Comparison of ENCODE assay signal across 8 mouse cellular contexts in the genomic region with DNA sequence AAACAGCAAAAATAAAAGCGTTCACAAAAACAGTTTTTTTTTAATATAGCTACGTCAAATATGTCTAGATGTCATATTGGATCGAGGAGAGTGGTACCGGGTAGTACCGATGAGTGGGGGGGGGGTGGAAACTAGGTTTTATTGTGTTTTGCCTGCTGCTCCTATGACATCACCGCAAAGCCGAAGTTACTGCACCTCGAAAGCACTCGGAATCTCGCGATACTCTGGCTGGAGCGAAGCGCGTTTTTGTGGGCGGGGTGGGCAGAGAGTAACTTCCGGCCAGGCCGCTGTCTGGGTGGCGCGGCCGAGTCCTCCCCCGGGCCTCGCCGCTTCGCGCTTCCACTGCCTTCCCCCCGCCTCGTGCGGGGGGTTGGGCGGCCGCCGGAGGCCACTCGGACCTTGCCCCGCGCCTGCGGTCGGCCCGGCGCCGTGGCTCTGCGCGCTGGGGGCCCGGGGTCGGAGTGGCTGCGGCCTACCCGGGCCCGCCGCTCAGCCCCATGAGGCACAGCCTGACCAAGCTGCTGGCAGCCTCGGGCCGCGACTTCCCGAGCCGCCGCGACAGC. TPM values are rescaled to one million over a fixed set of nuclear protein-coding genes. Genes with fewer than 3 reads are reported as not detected.
DNase-seq lines count a peak whose midpoint lies in the region; ATAC-seq and TF ChIP-seq lines count a peak whose summit lies in the region.

Gene Crebzf (plus strand): TSS at position 212 of the 563 bp plus-strand sequence.

- no peaks in the 10 kb centered on the region for H3K27me3 ChIP-seq in CH12.LX (replicated peaks)
- no peaks in the 10 kb centered on the region for H3K27me3 ChIP-seq in forebrain, embryonic 11.5 days (ENCODE audit: control insufficient read depth, insufficient read depth, low read length)
- H3K27me3 ChIP-seq in heart, embryonic 16.5 days (ENCODE audit: control insufficient read depth, insufficient read depth, low read length), result no peaks in the 10 kb centered on the region
- no peaks in the 10 kb centered on the region for H3K27me3 ChIP-seq in liver, embryonic 15.5 days
- no peaks in the 10 kb centered on the region for H3K27me3 ChIP-seq in neural tube, embryonic 12.5 days (replicated peaks)

- H3K4me3 ChIP-seq in CH12.LX (replicated peaks in 1 of 3; ENCODE audit: low read depth in 2 of 3, low read length in 2 of 3, poor library complexity in 1 of 3), result peak within 1 kb of the TSS; percentile 77 to 100 (median 94)
- H3K4me3 ChIP-seq in forebrain, embryonic 11.5 days (ENCODE audit: low read depth, low read length), result peak within 1 kb of the TSS; percentile 99
- H3K4me3 ChIP-seq in heart, embryonic 16.5 days (ENCODE audit: low read length), result peak within 1 kb of the TSS; percentile 99
- H3K4me3 ChIP-seq in liver, embryonic 15.5 days (replicated peaks), result peak within 1 kb of the TSS; percentile 99
- H3K4me3 ChIP-seq in neural tube, embryonic 12.5 days, result peak within 1 kb of the TSS; percentile 97

- ATAC-seq in forebrain, embryonic 11.5 days (replicated peaks; ENCODE audit: low FRiP score), result peak; percentile 96
- peak; percentile 95 for ATAC-seq in heart, embryonic 16.5 days (replicated peaks; ENCODE audit: extremely low read depth, insufficient read depth, low FRiP score)
- peak; percentile 89 for ATAC-seq in liver, embryonic 15.5 days (ENCODE audit: insufficient read depth)
- peak; percentile 95 for ATAC-seq in neural tube, embryonic 12.5 days (ENCODE audit: low FRiP score, low read depth)

- dilution Hi-C loops in CH12.LX (cut with MboI; ENCODE audit: extremely low pct_ligation_motif_present, extremely low pct_unique_long_range_greater_than_20kb, low sequenced_read_pairs), result no loop called here

- H3K9ac ChIP-seq in CH12.LX (ENCODE audit: insufficient read depth, low read depth), result peak within 1 kb of the TSS; percentile 99
- peak within 1 kb of the TSS; percentile 96 for H3K9ac ChIP-seq in forebrain, embryonic 11.5 days (ENCODE audit: low read length)
- peak within 1 kb of the TSS; percentile 99 for H3K9ac ChIP-seq in heart, embryonic 16.5 days (ENCODE audit: low read length)
- peak within 1 kb of the TSS; percentile 99 for H3K9ac ChIP-seq in liver, embryonic 15.5 days
- peak within 1 kb of the TSS; percentile 99 for H3K9ac ChIP-seq in neural tube, embryonic 12.5 days

- H3K27ac ChIP-seq in CH12.LX (ENCODE audit: insufficient read depth, low read depth), result peak within 1 kb of the TSS; percentile 70
- H3K27ac ChIP-seq in forebrain, embryonic 11.5 days (ENCODE audit: low read depth, low read length), result peak within 1 kb of the TSS; percentile 97
- H3K27ac ChIP-seq in heart, embryonic 16.5 days (ENCODE audit: low read length), result peak within 1 kb of the TSS; percentile 99
- peak within 1 kb of the TSS; percentile 96 for H3K27ac ChIP-seq in liver, embryonic 15.5 days (replicated peaks)
- H3K27ac ChIP-seq in neural tube, embryonic 12.5 days, result peak within 1 kb of the TSS; percentile 98

- WGBS in forebrain, embryonic 11.5 days, result under 1% methylated on average over 51 of the region's 54 CpGs
- WGBS in heart, embryonic 16.5 days, result under 1% methylated on average over 54 of the region's 54 CpGs
- WGBS in liver, embryonic 15.5 days (ENCODE audit: insufficient replicate concordance), result under 1% methylated on average over 54 of the region's 54 CpGs
- under 1% methylated on average over 54 of the region's 54 CpGs for WGBS in neural tube, embryonic 12.5 days

- H3K4me2 ChIP-seq in CH12.LX (ENCODE audit: insufficient read depth, low read depth, poor library complexity, severe bottlenecking), result peak within 1 kb of the TSS; percentile 94
- H3K4me2 ChIP-seq in forebrain, embryonic 11.5 days (ENCODE audit: low read depth, low read length, severe bottlenecking), result peak within 1 kb of the TSS; percentile 89
- H3K4me2 ChIP-seq in heart, embryonic 16.5 days (ENCODE audit: low read depth, low read length), result peak within 1 kb of the TSS; percentile 94
- peak within 1 kb of the TSS; percentile 84 for H3K4me2 ChIP-seq in liver, embryonic 15.5 days
- H3K4me2 ChIP-seq in neural tube, embryonic 12.5 days (replicated peaks), result peak within 1 kb of the TSS; percentile 93

- TF ChIP-seq RAD21 in CH12.LX (IDR thresholded peaks at IDR 0.05; ENCODE audit: low read depth, low read length), result no peak

- peaks cover 2 to 19% of the 10 kb centered on the region in 2 experiments for H3K36me3 ChIP-seq in CH12.LX (replicated peaks in 1 of 2; ENCODE audit: control insufficient read depth in 1 of 2, insufficient read depth in 1 of 2, low read length in 1 of 2)
- H3K36me3 ChIP-seq in forebrain, embryonic 11.5 days (ENCODE audit: control insufficient read depth, insufficient read depth, low read length), result no peaks in the 10 kb centered on the region
- H3K36me3 ChIP-seq in heart, embryonic 16.5 days (ENCODE audit: control insufficient read depth, insufficient read depth), result peaks cover 5% of the 10 kb centered on the region
- peaks cover 3% of the 10 kb centered on the region; the same call in 1 of the 2 replicates for H3K36me3 ChIP-seq in liver, embryonic 15.5 days (replicated peaks)
- peaks cover 3% of the 10 kb centered on the region; the same call in 1 of the 2 replicates for H3K36me3 ChIP-seq in neural tube, embryonic 12.5 days

- no peak for TF ChIP-seq CTCF in CH12.LX (conservative IDR thresholded peaks at IDR 0.05 in 1 of 2, IDR thresholded peaks at IDR 0.05 in 1 of 2; ENCODE audit: low read depth in 2 of 2, low read length in 2 of 2)

- peaks cover 3 to 16% of the 10 kb centered on the region in 2 experiments; a peak in 2 of 4 replicates for H3K4me1 ChIP-seq in CH12.LX (ENCODE audit: control insufficient read depth in 1 of 2, insufficient read depth in 2 of 2)
- no peaks in the 10 kb centered on the region for H3K4me1 ChIP-seq in forebrain, embryonic 11.5 days (replicated peaks; ENCODE audit: control insufficient read depth, insufficient read depth, low read length)
- H3K4me1 ChIP-seq in heart, embryonic 16.5 days (ENCODE audit: control insufficient read depth, insufficient read depth, low read length), result peaks cover 9% of the 10 kb centered on the region
- H3K4me1 ChIP-seq in liver, embryonic 15.5 days (replicated peaks), result peaks cover 8% of the 10 kb centered on the region
- peaks cover 9% of the 10 kb centered on the region for H3K4me1 ChIP-seq in neural tube, embryonic 12.5 days

- H3K9me3 ChIP-seq in CH12.LX (replicated peaks; ENCODE audit: low read length), result no peaks in the 10 kb centered on the region
- H3K9me3 ChIP-seq in forebrain, embryonic 11.5 days (ENCODE audit: control insufficient read depth, low read length), result no peaks in the 10 kb centered on the region
- no peaks in the 10 kb centered on the region for H3K9me3 ChIP-seq in heart, embryonic 16.5 days (replicated peaks; ENCODE audit: control insufficient read depth, low read length)
- H3K9me3 ChIP-seq in liver, embryonic 15.5 days (replicated peaks), result no peaks in the 10 kb centered on the region
- no peaks in the 10 kb centered on the region for H3K9me3 ChIP-seq in neural tube, embryonic 12.5 days

- peaks cover 31% of the 10 kb centered on the region for H3K79me2 ChIP-seq in CH12.LX (replicated peaks; ENCODE audit: control insufficient read depth, extremely low read depth, insufficient read depth, poor library complexity, severe bottlenecking)

- peak; percentile 94 for TF ChIP-seq POLR2A in CH12.LX (IDR thresholded peaks at IDR 0.05; ENCODE audit: low read depth, low read length)

- DNase-seq in CH12.LX (ENCODE audit: extremely low read depth), result peak; percentile 98
- DNase-seq in c-Kit-positive CD71-positive TER-119-negative erythroid progenitor cells, embryonic 14.5 days (ENCODE audit: low read depth), result peak; percentile 96
- peak; percentile 97 for DNase-seq in forebrain, embryonic 11.5 days (ENCODE audit: low spot score)
- DNase-seq in kidney, postnatal 36 days, result peak; percentile 98 to 99
- DNase-seq in telencephalon, adult 2 months (ENCODE audit: low read depth, low spot score), result peak; percentile 98

- 0 out of 2 replicates have a peak, but pooled peaks have one; percentile 27 for TF ChIP-seq EP300 in CH12.LX (IDR thresholded peaks at IDR 0.05; ENCODE audit: low read length)

- in situ Hi-C loops in CH12.LX (cut with MboI; ENCODE audit: low pct_ligation_motif_present, low pct_unique_long_range_greater_than_20kb, low sequenced_read_pairs), result loop anchor here (25.0 kb wide), 1 partner anchor 430 kb away; no protein-coding TSS in a partner anchor

TF ChIP-seq in CH12.LX, 34 proteins besides CTCF, POLR2A, EP300 and RAD21 (continues in another document):
- peak; percentile 70; the same call in 1 of the 2 replicates for TF ChIP-seq KAT2A (IDR thresholded peaks at IDR 0.05; ENCODE audit: insufficient replicate concordance, low read length)
- TF ChIP-seq ZMIZ1 (IDR thresholded peaks at IDR 0.05; ENCODE audit: low read depth, low read length), result peak; percentile 30; the same call in 1 of the 2 replicates
- TF ChIP-seq NRF1 (IDR thresholded peaks at IDR 0.05; ENCODE audit: low read depth, low read length), result no peak
- peak; percentile 79 for TF ChIP-seq HCFC1 (IDR thresholded peaks at IDR 0.05; ENCODE audit: low read depth, low read length)
- TF ChIP-seq ELF1 (IDR thresholded peaks at IDR 0.05; ENCODE audit: low read depth, low read length), result peak; percentile 84
- TF ChIP-seq NELFE (IDR thresholded peaks at IDR 0.05; ENCODE audit: low read depth, low read length), result peak; percentile 74; the same call in 1 of the 2 replicates
- peak; percentile 19; the same call in 1 of the 2 replicates for TF ChIP-seq UBTF (IDR thresholded peaks at IDR 0.05; ENCODE audit: low read depth, low read length)
- peak; percentile 75; the same call in 1 of the 2 replicates for TF ChIP-seq JUN (IDR thresholded peaks at IDR 0.05; ENCODE audit: insufficient read depth, low read depth, low read length)
- TF ChIP-seq IRF4 (IDR thresholded peaks at IDR 0.05; ENCODE audit: low read depth, low read length), result peak; percentile 54; the same call in 1 of the 2 replicates
- TF ChIP-seq TCF12 (IDR thresholded peaks at IDR 0.05; ENCODE audit: low read depth, low read length), result peak; percentile 90
- peak; percentile 43 for TF ChIP-seq ETS1 (conservative IDR thresholded peaks at IDR 0.05; ENCODE audit: low read depth, low read length)
- TF ChIP-seq USF2 (conservative IDR thresholded peaks at IDR 0.05; ENCODE audit: low read depth, low read length), result no peak
- TF ChIP-seq SMC3 (IDR thresholded peaks at IDR 0.05; ENCODE audit: low read depth, low read length), result no peak
- TF ChIP-seq SIN3A (IDR thresholded peaks at IDR 0.05; ENCODE audit: low read length), result peak; percentile 93

RNA-seq across cellular contexts. Expression of gene Crebzf, which starts in this region (rescaled TPM):
- total RNA-seq in CH12.LX (2012; rRNA removed) (63.2 and 74.0 TPM in 2 replicates), CH12.LX (2014; rRNA removed) (102 and 115 TPM in 2 replicates)
- 51.8 and 61.5 TPM in 2 replicates for polyA plus RNA-seq in CH12.LX (2012; ENCODE audit: insufficient read length, low read depth)
- 43.5 and 47.2 TPM in 2 replicates for polyA plus RNA-seq in forebrain, embryonic 11.5 days (2014; fragmentation: Nextera tagmentation; extraction: Ambion mirVana)
- 14.4 and 15.5 TPM in 2 replicates for polyA plus RNA-seq in heart, embryonic 16.5 days (2015; fragmentation: Nextera tagmentation; extraction: Ambion mirVana)
- 9.9 and 12.3 TPM in 2 replicates for polyA plus RNA-seq in liver, embryonic 15.5 days (2015; fragmentation: Nextera tagmentation; extraction: Ambion mirVana)
- polyA plus RNA-seq in neural tube, embryonic 12.5 days (2016; fragmentation: Nextera tagmentation; extraction: Ambion mirVana), result 57.6 and 64.9 TPM in 2 replicates

Comparison
In these comparisons a context has a peak if more than half of its experiments do, and no peak if none do; other contexts are left out.
1. Peak in every context shown above with its lines: DNase-seq, ATAC-seq, H3K4me3 ChIP-seq and H3K27ac ChIP-seq.